Mouse (Mus musculus) layer of hippocampus, adult 2 months (tissue): ENCODE results near the gene Gm20661. TPM values are rescaled to one million over a fixed set of nuclear protein-coding genes. Genes with fewer than 3 reads are reported as not detected.

Experiments used
- DNase-seq, 2 experiments: peaks; one replicate each; pipeline ENCODE4 v3.0.0; 2022; ENCODE audit warnings: low spot score in 2 of 2
- H3K27ac ChIP-seq: fragments of 200-600 bp; 2 replicates; pipeline ENCODE4 v1.8.1; 2022
- H3K4me3 ChIP-seq: fragments of 200-600 bp; 2 replicates; pipeline ENCODE4 v1.8.1; 2022; ENCODE audit warnings: mild to moderate bottlenecking
- CTCF ChIP-seq: fragments of 200-600 bp; conservative IDR thresholded peaks from 2 replicates; pipeline ENCODE4 v1.8.1; 2022; ENCODE audit warnings: antibody characterized with exemption, mild to moderate bottlenecking, moderate library complexity
- total RNA-seq, 2 experiments: library from RNA; stranded (reverse); gene quantifications; 2 replicates each; pipeline ENCODE4 v1.2.3; 2021

Gm20661 gene
- total RNA-seq, 2 experiments from 2014 or later, result 1.1 to 1.7 TPM

DNA sequence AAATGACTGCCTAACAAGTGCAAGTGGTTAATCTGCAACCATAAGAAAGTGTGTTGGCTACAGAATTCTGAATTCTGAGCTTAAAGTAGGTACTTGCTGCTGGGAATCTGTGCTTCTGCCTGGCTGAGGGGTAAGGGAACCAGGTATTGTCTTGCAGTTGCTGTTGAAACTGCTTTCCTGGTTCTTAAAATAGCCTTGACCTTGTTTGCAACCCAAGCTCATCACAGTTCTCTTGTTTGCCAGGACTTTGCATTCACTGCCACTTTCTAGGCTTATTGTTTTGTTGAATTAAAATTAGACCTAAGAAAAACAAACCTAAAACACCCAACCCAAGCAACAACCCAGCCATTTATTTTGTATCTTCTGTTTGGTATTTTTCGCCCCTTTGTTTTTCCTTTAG is 37.9 kb downstream of the Gm20661 start:
- H3K4me3 ChIP-seq, result no peak overlapping the region
- TF ChIP-seq CTCF, result no peak
- no peak for DNase-seq
- peak overlapping the region; percentile 1; the same call in 1 of the 2 replicates for H3K27ac ChIP-seq

DNA sequence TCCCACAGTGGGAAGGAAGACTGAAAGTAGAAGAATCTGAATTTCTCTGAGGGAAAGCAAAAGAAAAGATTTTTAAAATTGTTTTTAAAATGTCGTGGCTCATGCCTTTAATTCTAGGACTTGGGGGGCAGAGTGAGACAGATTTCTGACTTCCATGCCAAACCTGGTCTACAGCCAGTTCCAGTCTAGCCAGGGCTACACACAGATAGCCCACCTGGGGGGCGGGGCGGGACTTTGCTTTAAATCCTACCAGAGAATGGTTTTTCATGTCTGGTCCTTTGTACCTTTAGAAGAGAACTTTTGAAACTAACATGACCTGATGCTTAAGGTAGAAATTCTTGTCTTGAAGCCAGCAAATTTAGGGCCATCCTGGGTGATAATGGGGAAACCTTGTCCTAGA is 40.4 kb downstream of the Gm20661 start:
- no peak for TF ChIP-seq CTCF
- no peak overlapping the region for H3K4me3 ChIP-seq
- DNase-seq, result no peak
- peak overlapping the region; percentile 47; the same call in 1 of the 2 replicates for H3K27ac ChIP-seq

DNA sequence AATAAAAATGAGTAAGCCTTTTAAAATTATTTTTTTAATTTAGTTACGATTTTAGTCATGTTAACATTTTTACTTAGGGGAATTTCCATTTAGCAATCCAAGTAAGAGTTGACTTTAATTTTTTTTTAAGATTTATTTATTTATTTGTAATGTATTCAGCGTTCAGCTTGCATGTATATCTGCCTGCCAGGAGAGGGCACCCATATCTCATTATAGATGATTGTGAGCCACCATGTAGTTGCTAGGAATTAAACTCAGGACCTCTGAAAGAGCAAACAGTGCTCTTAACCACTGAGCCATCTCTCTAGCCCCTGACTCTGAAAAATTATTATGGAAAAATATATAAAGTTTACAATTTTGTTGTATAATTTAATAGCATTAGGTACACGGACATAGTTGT is 43.7 kb downstream of the Gm20661 start:
- peak; percentile 63 for TF ChIP-seq CTCF
- DNase-seq, result no peak
- Histone ChIP-seq H3K4me3 (no peak overlapping the region), H3K27ac (no peak overlapping the region)

DNA sequence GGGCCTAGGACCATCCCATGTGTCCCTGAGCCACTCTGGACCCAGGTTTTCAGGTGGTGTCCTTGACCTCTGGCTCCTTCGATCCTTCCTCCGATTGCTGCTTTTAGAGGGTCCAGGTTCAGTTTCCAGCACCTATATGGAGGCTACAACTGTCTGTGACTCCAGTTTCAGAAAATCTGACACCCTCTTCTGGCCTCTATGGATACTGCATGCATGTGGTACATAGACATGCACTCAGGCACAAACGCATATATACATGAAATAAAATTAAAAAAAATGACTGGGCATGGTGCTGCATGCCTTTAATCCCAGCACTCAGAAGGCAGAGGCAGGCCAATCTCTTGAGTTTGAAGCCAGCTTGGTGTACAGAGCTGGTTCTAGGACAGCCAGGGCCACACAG is 45.0 kb downstream of the Gm20661 start:
- peak; percentile 53 for TF ChIP-seq CTCF
- Histone ChIP-seq H3K27ac (no peak overlapping the region), H3K4me3 (no peak overlapping the region)
- no peak for DNase-seq

DNA sequence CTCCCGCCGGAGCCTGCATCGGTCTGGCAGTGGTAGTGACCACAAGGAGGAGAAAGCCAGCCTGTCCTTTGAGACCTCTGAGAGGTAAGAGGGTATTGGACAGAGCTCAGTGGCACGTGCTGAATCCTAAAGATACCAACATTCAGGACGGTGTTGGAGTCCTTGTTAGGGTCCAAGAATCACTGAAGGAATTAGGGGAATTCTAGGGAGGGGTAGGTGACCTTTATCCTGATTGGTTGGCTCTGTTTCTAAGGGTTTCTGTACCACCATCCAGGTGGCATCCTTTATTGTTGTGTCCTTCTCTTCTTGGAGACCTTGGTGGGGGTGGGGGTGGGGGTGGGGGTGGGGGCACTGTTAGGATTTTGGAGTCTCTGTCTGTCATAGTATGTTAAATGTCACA is 49.3 kb downstream of the Gm20661 start:
- TF ChIP-seq CTCF, result no peak
- DNase-seq, result no peak
- Histone ChIP-seq H3K4me3 (no peak overlapping the region), H3K27ac (no peak overlapping the region)

DNA sequence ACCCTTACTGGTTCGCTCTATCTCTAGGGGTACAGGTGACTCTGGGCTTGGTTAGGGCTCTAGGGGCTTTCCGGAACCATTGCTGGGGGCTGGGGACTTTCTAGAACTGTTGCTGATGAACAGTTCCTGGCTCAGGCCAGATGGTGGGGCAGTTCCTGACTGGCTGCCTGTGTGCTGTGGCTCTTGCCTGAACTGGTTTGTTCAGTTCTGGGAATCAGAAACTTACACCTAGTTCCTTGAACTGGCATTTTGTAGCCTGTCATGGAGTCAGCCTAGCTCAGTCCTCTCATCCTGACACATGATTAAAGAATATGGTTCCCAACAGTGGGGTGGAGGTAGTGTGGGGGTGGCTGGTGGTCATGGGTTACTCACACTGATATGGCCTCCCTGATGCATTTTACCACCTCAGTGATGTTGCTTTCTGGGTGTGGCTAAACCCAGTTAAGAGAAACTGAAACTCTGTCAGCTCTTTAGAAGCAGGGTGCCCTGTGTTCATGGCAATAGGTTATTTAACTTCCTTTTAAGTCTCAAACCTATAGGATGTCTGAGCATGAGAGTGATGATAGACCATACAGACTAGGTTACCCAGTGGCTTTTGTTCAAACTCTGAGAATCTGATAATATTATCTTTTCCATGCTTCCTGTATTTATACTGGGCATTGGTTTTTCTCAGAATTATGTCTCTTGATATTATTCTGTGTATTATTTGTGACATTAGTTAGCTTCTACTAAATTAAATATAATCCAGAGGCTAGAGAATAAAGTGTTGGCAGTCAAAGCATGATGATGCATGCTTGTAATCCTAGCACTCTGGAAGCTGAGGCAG is 52.7 kb downstream of the Gm20661 start:
- no peak for DNase-seq
- Histone ChIP-seq H3K27ac (no peak overlapping the region), H3K4me3 (no peak overlapping the region)
- no peak; the same call in 1 of the 2 replicates for TF ChIP-seq CTCF

Other genes with a start within 250 kb of the Gm20661 start
- gene Rbm5, start 212.1 kb upstream of the Gm20661 start, total RNA-seq, result 100 to 1,000 TPM; 141 to 159 TPM
- gene Rbm6, start 109.8 kb upstream of the Gm20661 start, total RNA-seq, result 10 to 100 TPM; 60.7 to 70.3 TPM
- gene Mon1a, start 94.9 kb upstream of the Gm20661 start, total RNA-seq, result 10 to 100 TPM; 26.9 to 27.6 TPM
- 1 to 10 TPM; 1.3 to 2.4 TPM for gene Mst1r, start 76.2 kb upstream of the Gm20661 start, total RNA-seq
- not detected for gene Actl11, start 54.6 kb upstream of the Gm20661 start, total RNA-seq
- gene Camkv, start 47.4 kb upstream of the Gm20661 start, total RNA-seq, result 100 to 1,000 TPM; 532 to 547 TPM
- 10 to 100 TPM; 23.1 to 23.9 TPM for gene Traip, start 32.9 kb upstream of the Gm20661 start, total RNA-seq
- gene Uba7, start 7.6 kb upstream of the Gm20661 start, total RNA-seq, result 1 to 10 TPM; 5.4 to 5.7 TPM
- 10 to 100 TPM in 1 of 2 experiments, 1 to 10 TPM in 1; 9.7 to 10.8 TPM for gene Inka1, start 2.8 kb downstream of the Gm20661 start, total RNA-seq
- 1 to 10 TPM; 5.8 to 6.4 TPM for gene Cdhr4, start 9.4 kb downstream of the Gm20661 start, total RNA-seq
- gene Gm20662, start 13.3 kb downstream of the Gm20661 start, total RNA-seq, result 1 to 10 TPM; 2.4 to 3.8 TPM
- gene Ip6k1, start 19.4 kb downstream of the Gm20661 start, total RNA-seq, result 100 to 1,000 TPM; 222 to 228 TPM
- gene Gmppb, start 66.2 kb downstream of the Gm20661 start, total RNA-seq, result 10 to 100 TPM; 17.5 to 17.7 TPM
- gene Amigo3, start 70.1 kb downstream of the Gm20661 start, total RNA-seq, result 1 to 10 TPM; 2.0 to 2.6 TPM
- not detected for gene Mst1, start 97.4 kb downstream of the Gm20661 start, total RNA-seq
- 100 to 1,000 TPM in 1 of 2 experiments, 10 to 100 TPM in 1; 95.7 to 111 TPM for gene Rnf123, start 100.3 kb downstream of the Gm20661 start, total RNA-seq
- gene Apeh, start 111.5 kb downstream of the Gm20661 start, total RNA-seq, result 10 to 100 TPM; 35.3 to 37.0 TPM
- 100 to 1,000 TPM; 236 to 246 TPM for gene Bsn, start 207.3 kb downstream of the Gm20661 start, total RNA-seq